ENCODE assay signal across 7 mouse cellular contexts in genomic region chr15:90223969-90224750, GRCm38 (mm10). TPM values are rescaled to one million over a fixed set of nuclear protein-coding genes. Genes with fewer than 3 reads are reported as not detected.
DNase-seq lines count a peak whose midpoint lies in the region; ATAC-seq and TF ChIP-seq lines count a peak whose summit lies in the region.

Gene Alg10b, plus strand, starts transcription at chr15:90224311.

- no peaks in the 10 kb centered on the region for H3K27me3 ChIP-seq in intestine, postnatal 0 days (replicated peaks; ENCODE audit: control insufficient read depth, insufficient read depth, low read length)
- no peaks in the 10 kb centered on the region; the same call in 1 of the 2 replicates for H3K27me3 ChIP-seq in midbrain, embryonic 12.5 days
- no peaks in the 10 kb centered on the region for H3K27me3 ChIP-seq in small intestine, adult 2 months (ENCODE audit: control insufficient read depth, insufficient read depth, low read length)

- WGBS in intestine, postnatal 0 days = under 1% methylated on average over 57 of the region's 59 CpGs
- under 1% methylated on average over 53 of the region's 59 CpGs for WGBS in midbrain, embryonic 12.5 days
- WGBS in small intestine, adult 2 months = under 1% methylated on average over 53 of the region's 59 CpGs

- H3K4me1 ChIP-seq in intestine, postnatal 0 days (replicated peaks; ENCODE audit: control insufficient read depth, insufficient read depth, low read length) = no peaks in the 10 kb centered on the region
- H3K4me1 ChIP-seq in midbrain, embryonic 12.5 days = peaks cover 14% of the 10 kb centered on the region
- no peaks in the 10 kb centered on the region; the same call in 1 of the 2 replicates for H3K4me1 ChIP-seq in small intestine, adult 2 months (ENCODE audit: control insufficient read depth, insufficient read depth, insufficient read length, low read length)

- peak; percentile 73 for DNase-seq in adrenal gland, adult 8-10 months
- peak; percentile 93 for DNase-seq in embryo, embryonic 9.5 days (ENCODE audit: extremely low spot score)
- DNase-seq in gastrocnemius, postnatal 4 days (ENCODE audit: low spot score in 2 of 2) = peak; percentile 71 to 85
- peak; percentile 94 for DNase-seq in left cerebral cortex, postnatal 4 days

- peak; percentile 52; the same call in 1 of the 2 replicates for TF ChIP-seq POLR2A in small intestine, adult 2 months (IDR thresholded peaks at IDR 0.05; ENCODE audit: low read depth, low read length)

- peak within 1 kb of the TSS; percentile 76 for H3K4me3 ChIP-seq in intestine, postnatal 0 days (ENCODE audit: low read depth, low read length)
- peak within 1 kb of the TSS; percentile 84 for H3K4me3 ChIP-seq in midbrain, embryonic 12.5 days
- peak within 1 kb of the TSS; percentile 81 for H3K4me3 ChIP-seq in small intestine, adult 2 months (ENCODE audit: low read depth, low read length)

- TF ChIP-seq CTCF in intestine, postnatal 0 days (IDR thresholded peaks at IDR 0.05; ENCODE audit: low read depth) = peak; percentile 40
- peak; percentile 21; the same call in 1 of the 2 replicates for TF ChIP-seq CTCF in small intestine, adult 2 months (IDR thresholded peaks at IDR 0.05; ENCODE audit: extremely low read depth, insufficient read length, insufficient replicate concordance, low read depth, low read length)

- H3K9ac ChIP-seq in intestine, postnatal 0 days (ENCODE audit: low read depth, low read length) = peak within 1 kb of the TSS; percentile 94
- peak within 1 kb of the TSS; percentile 90 for H3K9ac ChIP-seq in midbrain, embryonic 12.5 days (replicated peaks)

- intact Hi-C loops in left cerebral cortex, postnatal 4 days (cut with DNase I) = no loop called here

- H3K4me2 ChIP-seq in intestine, postnatal 0 days (replicated peaks; ENCODE audit: low read depth) = peak within 1 kb of the TSS; percentile 81
- peak within 1 kb of the TSS; percentile 71 for H3K4me2 ChIP-seq in midbrain, embryonic 12.5 days (replicated peaks)

- H3K27ac ChIP-seq in intestine, postnatal 0 days (ENCODE audit: low read depth, low read length) = peak within 1 kb of the TSS; percentile 91
- H3K27ac ChIP-seq in midbrain, embryonic 12.5 days (replicated peaks) = peak within 1 kb of the TSS; percentile 82
- peak within 1 kb of the TSS; percentile 56 for H3K27ac ChIP-seq in small intestine, adult 2 months (ENCODE audit: insufficient read depth, low read depth, low read length)

- peaks cover 13% of the 10 kb centered on the region for H3K36me3 ChIP-seq in intestine, postnatal 0 days (ENCODE audit: control insufficient read depth, insufficient read depth)
- peaks cover 31% of the 10 kb centered on the region for H3K36me3 ChIP-seq in midbrain, embryonic 12.5 days
- H3K36me3 ChIP-seq in small intestine, adult 2 months (ENCODE audit: control insufficient read depth, insufficient read depth, low read length) = peaks cover 15% of the 10 kb centered on the region

- no peaks in the 10 kb centered on the region for H3K9me3 ChIP-seq in intestine, postnatal 0 days (ENCODE audit: control insufficient read depth)
- H3K9me3 ChIP-seq in midbrain, embryonic 12.5 days = no peaks in the 10 kb centered on the region

- peak; percentile 100 for ATAC-seq in intestine, postnatal 0 days
- peak; percentile 100 for ATAC-seq in midbrain, embryonic 12.5 days (ENCODE audit: low FRiP score, low read depth)

RNA-seq across cellular contexts. Expression of gene Alg10b, which starts in this region (rescaled TPM):
- total RNA-seq in adrenal gland, adult 8-10 months (2022) = 10 to 100 TPM; 30.0 to 36.9 (median 35.2) TPM
- 10 to 100 TPM; 18.9 to 21.5 TPM for total RNA-seq in gastrocnemius, postnatal 4 days (2021)
- 12.1 and 12.3 TPM in 2 replicates for polyA plus RNA-seq in intestine, postnatal 0 days (2015; fragmentation: Nextera tagmentation; extraction: Ambion mirVana)
- 10 to 100 TPM; 47.7 to 49.4 TPM for total RNA-seq in left cerebral cortex, postnatal 4 days (2021)
- 51.8 and 56.5 TPM in 2 replicates for polyA plus RNA-seq in midbrain, embryonic 12.5 days (2016; fragmentation: Nextera tagmentation; extraction: Ambion mirVana)
- polyA plus RNA-seq in small intestine, adult 2 months (2012; rRNA removed) = 1.9 and 2.7 TPM in 2 replicates

Comparison
In these comparisons a context has a peak if more than half of its experiments do, and no peak if none do; other contexts are left out.
1. Peak in every context shown above with its lines: DNase-seq, ATAC-seq, H3K4me3 ChIP-seq and H3K27ac ChIP-seq.